Mouse (Mus musculus) liver, postnatal 0 days (tissue): ENCODE measurements around the gene Lrig1. TPM values are rescaled to one million over a fixed set of nuclear protein-coding genes. Genes with fewer than 3 reads are reported as not detected.

Experiments used
- ATAC-seq: fragments of 200-750 bp; cut with Nextera tagmentation; 2 replicates; pipeline ENCODE4 v1.8.0; 2017; ENCODE audit warnings: mild to moderate bottlenecking, moderate library complexity
- DNase-seq: peaks from one replicate; pipeline ENCODE4 v3.0.0-alpha.2; 2016
- H3K27ac ChIP-seq: fragments of 300-500 bp; sonication (generic); 2 replicates; pipeline ENCODE4 v1.5.1; 2014; ENCODE audit warnings: antibody characterized with exemption, moderate library complexity, mild to moderate bottlenecking, low read depth
- H3K27me3 ChIP-seq: fragments of 300-500 bp; sonication (generic); 2 replicates; pipeline ENCODE4 v1.6.1; 2014; ENCODE audit warnings: low read length, control low read depth, mixed read lengths; ENCODE audit not compliant: insufficient read depth
- H3K36me3 ChIP-seq: fragments of 300-500 bp; sonication (generic); replicated peaks from 2 replicates; pipeline ENCODE4 v1.6.1; 2014; ENCODE audit warnings: mild to moderate bottlenecking, control low read depth, low read length, moderate library complexity, mixed read lengths; ENCODE audit not compliant: insufficient read depth
- H3K4me1 ChIP-seq: fragments of 300-500 bp; sonication (generic); 2 replicates; pipeline ENCODE4 v1.6.1; 2014; ENCODE audit warnings: antibody characterized with exemption, mild to moderate bottlenecking, control low read depth; ENCODE audit not compliant: insufficient read depth
- H3K4me2 ChIP-seq: fragments of 300-500 bp; sonication (generic); 2 replicates; pipeline ENCODE4 v1.6.1; 2014; ENCODE audit warnings: low read depth, mild to moderate bottlenecking, low read length, moderate library complexity, mixed read lengths
- H3K4me3 ChIP-seq: fragments of 300-500 bp; sonication (generic); 2 replicates; pipeline ENCODE4 v1.5.1; 2014; ENCODE audit warnings: low read depth, low read length
- H3K9ac ChIP-seq: fragments of 300-500 bp; sonication (generic); replicated peaks from 2 replicates; pipeline ENCODE4 v1.6.1; 2014; ENCODE audit warnings: mild to moderate bottlenecking, moderate library complexity
- H3K9me3 ChIP-seq: fragments of 300-500 bp; sonication (generic); 2 replicates; pipeline ENCODE4 v1.6.1; 2016; ENCODE audit warnings: mild to moderate bottlenecking, control low read depth, low read length, mixed read lengths
- CTCF ChIP-seq: sonication (generic); IDR thresholded peaks from 2 replicates; pipeline ENCODE4 v1.5.1; 2016; ENCODE audit warnings: antibody characterized with exemption, low read depth
- EP300 ChIP-seq: IDR thresholded peaks from 2 replicates; pipeline ENCODE4 v1.6.1; 2016; ENCODE audit warnings: antibody characterized with exemption, low read depth, mild to moderate bottlenecking
- WGBS: fragments of 180-500 bp; shearing (Covaris S2); extraction: QIAGEN DNeasy Blood & Tissue Kit; methylation state at CpG from one replicate; pipeline ENCODE4 v1.1.7; 2014; ENCODE audit not compliant: insufficient replicate concordance; 5-methylcytosine and 5-hydroxymethylcytosine counted together
- polyA plus RNA-seq: library from polyadenylated mRNA; unstranded; fragments of >200 nt; fragmentation: Nextera tagmentation; extraction: Ambion mirVana; gene quantifications from 2 replicates; pipeline ENCODE4 v1.2.1, GENCODE M21; 2015

Gene Lrig1
- polyA plus RNA-seq, 1 experiment from 2014 or later: 2.5 TPM

DNA sequence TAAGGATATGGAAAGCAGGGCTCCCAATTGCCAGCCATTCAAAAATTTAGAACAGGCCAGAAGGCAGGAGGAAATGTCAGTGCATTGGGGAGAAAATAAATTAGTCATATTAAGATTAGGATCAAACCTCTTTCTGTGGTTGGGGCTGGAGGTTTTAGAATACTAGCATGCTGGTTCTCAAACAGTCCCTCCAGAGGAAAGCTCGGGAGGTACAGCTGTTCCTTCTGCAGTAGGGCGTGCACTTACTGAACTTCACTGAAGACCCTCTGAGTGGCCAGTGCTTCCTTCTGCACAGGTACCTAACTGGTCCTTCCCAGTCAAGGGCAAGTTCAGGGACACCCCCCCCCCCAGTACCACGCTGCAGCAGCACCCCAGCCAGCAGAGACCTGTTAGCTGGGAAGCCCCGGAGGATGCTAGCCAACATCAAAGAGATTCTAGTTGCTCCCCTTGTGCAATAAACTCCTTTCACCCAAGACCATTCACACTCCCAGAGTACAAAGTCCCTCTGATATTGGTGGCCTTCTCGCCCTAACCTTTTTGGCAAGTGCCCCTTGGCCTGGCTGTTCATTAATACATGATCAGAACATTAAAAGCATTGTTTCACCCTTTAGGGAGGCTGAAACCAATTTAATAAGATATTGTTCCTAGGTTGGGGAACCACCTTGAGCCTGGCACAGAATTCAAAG, 19.1 kb downstream of the Lrig1 start:
- Histone ChIP-seq H3K9me3 (no peaks in the 10 kb centered on the region), H3K27me3 (no peaks in the 10 kb centered on the region), H3K27ac (0 out of 2 replicates have a peak overlapping the region, but pooled peaks have one; percentile 0), H3K36me3 (no peaks in the 10 kb centered on the region), H3K4me2 (0 out of 2 replicates have a peak overlapping the region, but pooled peaks have one; percentile 10), H3K9ac (no peak overlapping the region), H3K4me1 (peaks cover 60% of the 10 kb centered on the region), H3K4me3 (no peak overlapping the region)
- 25% methylated on average over 5 of the region's 5 CpGs for WGBS
- DNase-seq: peak; percentile 31
- ATAC-seq: peak; percentile 79
- TF ChIP-seq CTCF: no peak
- TF ChIP-seq EP300: no peak

DNA sequence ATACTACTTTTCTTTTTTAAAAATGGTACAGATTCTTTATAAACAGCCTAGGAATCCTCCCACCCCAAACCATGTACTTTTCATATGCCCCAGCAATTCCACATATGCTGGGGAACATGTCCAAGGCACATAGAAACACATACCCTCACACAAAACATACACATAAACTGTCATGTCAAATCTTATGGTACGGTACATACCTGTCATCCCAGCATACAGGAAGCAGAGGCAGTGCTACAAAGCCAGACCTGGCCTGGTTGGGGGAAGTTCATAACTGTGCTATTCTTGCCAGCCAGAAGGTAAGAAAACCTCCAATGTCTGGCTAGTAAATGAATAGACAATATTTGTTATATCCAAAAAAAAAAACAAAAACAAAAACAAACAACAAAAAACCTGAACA, 20.7 kb downstream of the Lrig1 start:
- Histone ChIP-seq H3K27me3 (no peaks in the 10 kb centered on the region), H3K9ac (no peak overlapping the region), H3K9me3 (no peaks in the 10 kb centered on the region), H3K4me3 (no peak overlapping the region), H3K27ac (no peak overlapping the region), H3K4me1 (peaks cover 54% of the 10 kb centered on the region), H3K4me2 (no peak overlapping the region), H3K36me3 (no peaks in the 10 kb centered on the region)
- TF ChIP-seq CTCF (no peak), EP300 (no peak)
- DNase-seq (no peak), ATAC-seq (no peak)
- WGBS: 85% methylated on average over 1 of the region's 1 CpGs

DNA sequence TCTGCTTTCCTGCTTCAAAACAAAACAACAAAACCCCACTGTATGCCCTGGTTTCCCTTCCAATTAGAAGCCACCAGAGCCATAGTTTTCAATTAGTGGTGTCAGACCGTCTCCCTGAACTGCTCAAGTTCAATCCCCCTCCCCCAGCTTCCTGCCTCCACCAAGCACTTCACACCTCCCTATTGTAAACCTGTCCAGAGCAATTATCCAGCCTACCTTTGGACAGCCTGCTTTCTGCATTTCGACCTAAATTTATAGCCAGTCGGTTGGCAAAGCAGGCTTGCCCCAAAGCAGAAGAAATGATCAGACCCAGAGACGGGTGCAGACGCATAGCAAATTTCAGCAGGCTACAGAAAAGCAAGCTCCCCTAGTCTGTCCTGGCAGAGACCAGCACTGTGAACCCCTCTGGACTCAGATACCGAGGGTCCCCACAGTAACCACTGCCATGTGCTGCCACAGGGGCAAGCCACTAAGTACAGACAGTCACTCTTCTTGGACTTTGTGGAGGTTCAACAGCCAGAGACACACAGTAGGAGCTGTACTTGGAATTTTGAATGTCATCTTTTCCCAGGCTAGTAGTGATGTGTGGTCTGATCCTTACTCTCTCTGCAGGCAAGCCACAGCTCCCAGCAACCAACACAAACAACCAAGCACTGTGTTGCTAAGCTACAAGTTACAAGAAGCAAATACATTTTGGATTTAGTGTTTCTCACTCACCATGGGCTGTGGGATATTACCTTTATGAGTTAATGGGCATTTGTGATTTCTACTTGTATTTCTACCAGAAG, 21.4 kb downstream of the Lrig1 start:
- no peaks in the 10 kb centered on the region for H3K36me3 ChIP-seq
- TF ChIP-seq EP300 (no peak), CTCF (no peak)
- H3K4me1 ChIP-seq: peaks cover 47% of the 10 kb centered on the region
- DNase-seq (no peak), ATAC-seq (no peak)
- no peak overlapping the region for H3K4me3 ChIP-seq
- 48% methylated on average over 6 of the region's 6 CpGs for WGBS
- no peak overlapping the region for H3K9ac ChIP-seq
- no peak overlapping the region for H3K27ac ChIP-seq
- H3K4me2 ChIP-seq: no peak overlapping the region
- no peaks in the 10 kb centered on the region for H3K27me3 ChIP-seq
- H3K9me3 ChIP-seq: no peaks in the 10 kb centered on the region

DNA sequence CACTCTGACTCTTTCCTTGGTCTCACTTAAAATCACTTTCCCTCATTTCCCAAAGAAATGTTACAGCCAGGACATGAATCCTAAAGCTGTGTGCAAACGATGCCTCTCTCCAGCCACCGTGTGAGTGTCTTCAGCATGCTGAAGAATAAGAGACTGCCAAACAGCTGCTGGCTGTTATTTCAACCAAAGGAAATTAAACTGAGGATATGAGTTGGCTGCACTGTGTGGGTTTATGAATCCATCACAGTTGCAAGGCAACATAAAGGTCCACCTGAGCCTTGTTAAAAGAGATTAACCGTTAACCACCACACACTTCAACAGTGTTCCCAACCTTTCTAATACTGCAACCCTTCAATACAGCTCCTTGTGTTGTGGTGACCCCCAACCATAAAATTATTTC, 22.5 kb downstream of the Lrig1 start:
- H3K27ac ChIP-seq: no peak overlapping the region
- H3K4me2 ChIP-seq: no peak overlapping the region
- H3K4me3 ChIP-seq: no peak overlapping the region
- DNase-seq (no peak), ATAC-seq (no peak)
- H3K9me3 ChIP-seq: no peaks in the 10 kb centered on the region
- H3K9ac ChIP-seq: no peak overlapping the region
- WGBS: 50% methylated on average over 3 of the region's 3 CpGs
- H3K4me1 ChIP-seq: peaks cover 43% of the 10 kb centered on the region
- H3K27me3 ChIP-seq: no peaks in the 10 kb centered on the region
- TF ChIP-seq CTCF: no peak
- no peaks in the 10 kb centered on the region for H3K36me3 ChIP-seq

DNA sequence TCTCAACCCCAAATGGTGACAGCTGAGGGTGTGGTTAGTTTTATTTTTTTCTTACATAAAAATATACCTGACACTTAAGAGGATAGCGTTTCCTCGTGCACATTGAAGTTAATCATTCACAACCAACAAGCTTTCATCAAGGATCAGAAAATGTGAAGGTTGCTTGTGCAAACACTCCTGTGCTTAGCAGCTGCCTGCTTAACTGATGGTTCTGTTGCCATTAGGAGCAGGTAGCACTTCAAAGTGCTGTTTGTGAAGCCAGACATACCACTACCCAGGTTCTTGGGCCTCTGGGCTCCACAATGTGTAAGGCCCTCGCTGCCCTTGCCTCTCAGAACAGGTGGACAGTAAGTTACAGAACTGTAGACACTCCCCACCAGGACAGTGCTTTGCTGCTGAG, 23.1 kb downstream of the Lrig1 start:
- Histone ChIP-seq H3K4me1 (peaks cover 37% of the 10 kb centered on the region), H3K4me3 (no peak overlapping the region), H3K4me2 (peak overlapping the region; percentile 32; the same call in 1 of the 2 replicates), H3K27me3 (no peaks in the 10 kb centered on the region), H3K9ac (no peak overlapping the region), H3K27ac (no peak overlapping the region), H3K9me3 (no peaks in the 10 kb centered on the region), H3K36me3 (no peaks in the 10 kb centered on the region)
- WGBS: 38% methylated on average over 3 of the region's 3 CpGs
- TF ChIP-seq CTCF (no peak), EP300 (no peak)
- DNase-seq: no peak
- ATAC-seq: no peak

DNA sequence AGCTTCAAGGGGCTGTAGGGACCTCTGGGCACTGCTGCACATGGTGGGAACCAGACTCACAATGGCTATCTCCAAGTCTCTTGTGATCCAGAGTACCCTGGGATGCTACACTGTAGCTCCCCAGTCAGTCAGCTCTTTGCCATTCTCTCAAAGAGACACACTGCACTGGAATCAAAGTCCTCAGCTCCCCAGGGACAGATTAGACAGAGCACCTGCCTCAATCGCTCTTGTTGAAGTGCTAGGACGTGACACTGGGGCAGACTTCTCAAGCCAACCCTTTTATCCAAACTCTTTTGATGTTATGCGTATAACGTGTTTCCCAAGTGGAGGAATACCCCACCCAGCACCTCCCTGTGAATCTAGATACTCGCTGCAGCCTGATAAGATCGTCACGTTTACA, 23.7 kb downstream of the Lrig1 start:
- Histone ChIP-seq H3K27me3 (no peaks in the 10 kb centered on the region), H3K9me3 (no peaks in the 10 kb centered on the region), H3K36me3 (no peaks in the 10 kb centered on the region), H3K4me2 (peak overlapping the region; percentile 32; the same call in 1 of the 2 replicates), H3K4me3 (no peak overlapping the region), H3K9ac (no peak overlapping the region), H3K27ac (no peak overlapping the region), H3K4me1 (peaks cover 32% of the 10 kb centered on the region)
- no peak for ATAC-seq
- TF ChIP-seq EP300 (no peak), CTCF (no peak)
- no peak for DNase-seq
- WGBS: 38% methylated on average over 7 of the region's 7 CpGs
